19 mouse cellular contexts compared by ENCODE assay signal in genomic region chr6:56130493-56131159, GRCm38 (mm10).
DNase-seq lines count a peak whose midpoint lies in the region; ATAC-seq and TF ChIP-seq lines count a peak whose summit lies in the region.
"Had no signal": no experiment of that assay in that cellular context is flagged by ENCODE, and none has a peak within 500 bp of the region (broad histone marks: within the 10 kb centered on the region; RNA-seq: fewer than 3 reads in every experiment).

No protein-coding gene starts in this region.

- TF ChIP-seq CTCF in midbrain, postnatal 0 days (IDR thresholded peaks at IDR 0.05): no peak

- H3K36me3 ChIP-seq in liver, embryonic 11.5 days (ENCODE audit: control insufficient read depth, insufficient read depth, low read length): no peaks in the 10 kb centered on the region
- H3K36me3 ChIP-seq in midbrain, postnatal 0 days (ENCODE audit: insufficient read depth, low read length): no peaks in the 10 kb centered on the region
- H3K36me3 ChIP-seq: embryonic facial prominence, embryonic 15.5 days; limb, embryonic 15.5 days; neural tube, embryonic 13.5 days had no signal

- H3K27ac ChIP-seq in liver, embryonic 11.5 days (ENCODE audit: low read depth, low read length): no peak overlapping the region
- H3K27ac ChIP-seq in midbrain, postnatal 0 days (ENCODE audit: low read depth, low read length): no peak overlapping the region
- H3K27ac ChIP-seq: embryonic facial prominence, embryonic 15.5 days; hindbrain, embryonic 14.5 days; limb, embryonic 15.5 days; neural tube, embryonic 13.5 days had no signal

- no peak overlapping the region for H3K4me3 ChIP-seq in liver, embryonic 11.5 days (ENCODE audit: low read depth, low read length)
- H3K4me3 ChIP-seq in midbrain, postnatal 0 days (ENCODE audit: low read depth, low read length): no peak overlapping the region
- H3K4me3 ChIP-seq: embryonic facial prominence, embryonic 15.5 days; limb, embryonic 15.5 days; neural tube, embryonic 13.5 days had no signal

- no peak overlapping the region for H3K9ac ChIP-seq in liver, embryonic 11.5 days (ENCODE audit: low read depth, low read length)
- no peak overlapping the region for H3K9ac ChIP-seq in midbrain, postnatal 0 days (replicated peaks; ENCODE audit: low read length, poor library complexity, severe bottlenecking)
- H3K9ac ChIP-seq: embryonic facial prominence, embryonic 15.5 days; hindbrain, embryonic 14.5 days; limb, embryonic 15.5 days; neural tube, embryonic 13.5 days had no signal

- no peaks in the 10 kb centered on the region for H3K27me3 ChIP-seq in liver, embryonic 11.5 days (replicated peaks; ENCODE audit: control insufficient read depth, insufficient read depth, low read length)
- no peaks in the 10 kb centered on the region for H3K27me3 ChIP-seq in midbrain, postnatal 0 days (ENCODE audit: insufficient read depth, low read length)
- H3K27me3 ChIP-seq: embryonic facial prominence, embryonic 15.5 days; limb, embryonic 15.5 days; neural tube, embryonic 13.5 days had no signal

- 79% methylated on average over 3 of the region's 3 CpGs for WGBS in liver, embryonic 11.5 days
- WGBS in midbrain, postnatal 0 days: 72% methylated on average over 3 of the region's 3 CpGs

- H3K9me3 ChIP-seq in liver, embryonic 11.5 days (ENCODE audit: control insufficient read depth, low read length): no peaks in the 10 kb centered on the region
- H3K9me3 ChIP-seq in midbrain, postnatal 0 days (ENCODE audit: low read length): no peaks in the 10 kb centered on the region
- H3K9me3 ChIP-seq: embryonic facial prominence, embryonic 15.5 days; limb, embryonic 15.5 days; neural tube, embryonic 13.5 days had no signal

- no peak overlapping the region for H3K4me2 ChIP-seq in liver, embryonic 11.5 days
- no peak overlapping the region for H3K4me2 ChIP-seq in midbrain, postnatal 0 days (ENCODE audit: low read depth, low read length, poor library complexity, severe bottlenecking)
- H3K4me2 ChIP-seq: embryonic facial prominence, embryonic 15.5 days; hindbrain, embryonic 14.5 days; limb, embryonic 15.5 days; midbrain, embryonic 11.5 days; neural tube, embryonic 13.5 days had no signal

- peak; percentile 9 for DNase-seq in heart, adult 18-20 months
- no peak for DNase-seq in heart, adult 11 months
- DNase-seq in 3T3-L1 (ENCODE audit: low read depth, low spot score): peak; percentile 5
- peak; percentile 8 for DNase-seq in cerebellum, adult 11 months
- peak; percentile 10 to 34 for DNase-seq in cerebellum, postnatal 10 days
- no peak for DNase-seq in liver, embryonic 11.5 days (ENCODE audit: low spot score)
- DNase-seq in midbrain, postnatal 0 days (ENCODE audit: low spot score): no peak
- DNase-seq: adrenal gland, adult 2 months; B cell, adult 2 months; heart, postnatal 36 days; kidney, adult 9 months; kidney, postnatal 4 days; spleen, adult 18-20 months had no signal

- no peaks in the 10 kb centered on the region for H3K4me1 ChIP-seq in liver, embryonic 11.5 days (replicated peaks; ENCODE audit: control insufficient read depth, insufficient read depth, low read length)
- H3K4me1 ChIP-seq in midbrain, postnatal 0 days (ENCODE audit: insufficient read depth, low read length): no peaks in the 10 kb centered on the region
- H3K4me1 ChIP-seq: embryonic facial prominence, embryonic 15.5 days; limb, embryonic 15.5 days; neural tube, embryonic 13.5 days had no signal

- no peak for ATAC-seq in liver, embryonic 11.5 days (replicated peaks; ENCODE audit: low FRiP score)
- ATAC-seq in midbrain, postnatal 0 days (ENCODE audit: low FRiP score): no peak
- ATAC-seq: lung, postnatal 0 days had no signal

Comparison
In these comparisons a context has a peak if more than half of its experiments do, and no peak if none do; other contexts are left out.
1. DNase-seq: peak in heart, adult 18-20 months (2 of 2), 3T3-L1 (single experiment), cerebellum, adult 11 months (single experiment) and cerebellum, postnatal 10 days (2 of 2); none in heart, adult 11 months (single experiment), liver, embryonic 11.5 days (single experiment) and midbrain, postnatal 0 days (single experiment).